Mouse (Mus musculus) lung, postnatal 0 days (tissue): ENCODE measurements around the gene Hectd1.

Source experiments
- CTCF ChIP-seq: IDR thresholded peaks from 2 replicates; pipeline ENCODE4 v1.5.1; 2016; ENCODE audit warnings: antibody characterized with exemption, mild to moderate bottlenecking
- EP300 ChIP-seq: IDR thresholded peaks from 2 replicates; pipeline ENCODE4 v1.6.1; 2016; ENCODE audit warnings: antibody characterized with exemption, mild to moderate bottlenecking, control low read depth

GRCm38 (mm10) chr12:51871446-51872144, 42.3 kb upstream of the Hectd1 start:
- no peak for TF ChIP-seq EP300
- TF ChIP-seq CTCF = no peak
